Mouse (Mus musculus) liver, embryonic 14.5 days (tissue): ENCODE measurements around the gene Lrrc1.

Experiments used
- CTCF ChIP-seq: IDR thresholded peaks from 2 replicates; pipeline ENCODE4 v1.5.1; 2016; ENCODE audit warnings: antibody characterized with exemption, low read depth, control low read depth
- EP300 ChIP-seq: IDR thresholded peaks from 2 replicates; pipeline ENCODE4 v1.6.1; 2016; ENCODE audit warnings: antibody characterized with exemption, low read depth

- TF ChIP-seq CTCF (no peak), EP300 (no peak)
Observed at GRCm38 (mm10) chr9:77397027-77397426, 147.6 kb downstream of the Lrrc1 start.
